Mouse (Mus musculus) midbrain, embryonic 16.5 days (tissue): ENCODE measurements around the gene Gramd1b. TPM values are rescaled to one million over a fixed set of nuclear protein-coding genes. Genes with fewer than 3 reads are reported as not detected.

Source experiments
- ATAC-seq: fragments of 200-750 bp; cut with Nextera tagmentation; 2 replicates; pipeline ENCODE4 v1.8.0; 2017; ENCODE audit warnings: moderate TSS enrichment
- H3K27ac ChIP-seq: fragments of 300-500 bp; sonication (generic); 2 replicates; pipeline ENCODE4 v1.5.1; 2014; ENCODE audit warnings: mild to moderate bottlenecking, low read length, mixed read lengths
- H3K27me3 ChIP-seq: fragments of 300-500 bp; sonication (generic); 2 replicates; pipeline ENCODE4 v1.6.1; 2014; ENCODE audit warnings: low read depth, low read length, mixed read lengths; ENCODE audit not compliant: control insufficient read depth, insufficient read depth
- H3K36me3 ChIP-seq: fragments of 300-500 bp; sonication (generic); 2 replicates; pipeline ENCODE4 v1.6.1; 2014; ENCODE audit warnings: mild to moderate bottlenecking, low read length, moderate library complexity, mixed read lengths; ENCODE audit not compliant: control insufficient read depth, insufficient read depth
- H3K4me1 ChIP-seq: fragments of 300-500 bp; sonication (generic); 2 replicates; pipeline ENCODE4 v1.6.1; 2014; ENCODE audit warnings: mild to moderate bottlenecking, low read length, mixed read lengths; ENCODE audit not compliant: control insufficient read depth, insufficient read depth
- H3K4me2 ChIP-seq: fragments of 300-500 bp; sonication (generic); 2 replicates; pipeline ENCODE4 v1.6.1; 2014; ENCODE audit warnings: mild to moderate bottlenecking, low read length, mixed read lengths
- H3K4me3 ChIP-seq: fragments of 300-500 bp; sonication (generic); 2 replicates; pipeline ENCODE4 v1.5.1; 2014; ENCODE audit warnings: low read depth, mild to moderate bottlenecking, low read length, moderate library complexity, mixed read lengths
- H3K9ac ChIP-seq: fragments of 300-500 bp; sonication (generic); 2 replicates; pipeline ENCODE4 v1.6.1; 2014; ENCODE audit warnings: low read depth, low read length, mixed read lengths
- H3K9me3 ChIP-seq: fragments of 300-500 bp; sonication (generic); replicated peaks from 2 replicates; pipeline ENCODE4 v1.6.1; 2014; ENCODE audit warnings: mild to moderate bottlenecking, low read length, mixed read lengths; ENCODE audit not compliant: control insufficient read depth, poor library complexity, severe bottlenecking
- WGBS: fragments of 180-500 bp; shearing (Covaris S2); extraction: QIAGEN DNeasy Blood & Tissue Kit; methylation state at CpG from one replicate; pipeline ENCODE4 v1.1.7; 2014; 5-methylcytosine and 5-hydroxymethylcytosine counted together
- polyA plus RNA-seq: library from polyadenylated mRNA; unstranded; fragments of >200 nt; fragmentation: Nextera tagmentation; extraction: Ambion mirVana; gene quantifications from 2 replicates; pipeline ENCODE4 v1.2.1, GENCODE M21; 2015

The Gramd1b gene
- polyA plus RNA-seq, 1 experiment from 2014 or later = 20.3 TPM

- Histone ChIP-seq H3K27ac (no peak overlapping the region), H3K4me3 (no peak overlapping the region), H3K9me3 (no peaks in the 10 kb centered on the region), H3K36me3 (peaks cover 71% of the 10 kb centered on the region), H3K9ac (no peak overlapping the region), H3K27me3 (no peaks in the 10 kb centered on the region), H3K4me1 (no peaks in the 10 kb centered on the region), H3K4me2 (no peak overlapping the region)
- no peak for ATAC-seq
- 77% methylated on average over 3 of the region's 3 CpGs for WGBS
Measured at GRCm38 (mm10) chr9:40307311-40307710, 223.9 kb downstream of the Gramd1b start.

GRCm38 (mm10) chr9:40304243-40304642 is 226.9 kb downstream of the Gramd1b start:
- no peaks in the 10 kb centered on the region for H3K27me3 ChIP-seq
- H3K27ac ChIP-seq = no peak overlapping the region
- H3K9ac ChIP-seq = no peak overlapping the region
- H3K9me3 ChIP-seq = no peaks in the 10 kb centered on the region
- ATAC-seq = no peak
- H3K4me1 ChIP-seq = no peaks in the 10 kb centered on the region
- no peak overlapping the region for H3K4me3 ChIP-seq
- WGBS = 96% methylated on average over 8 of the region's 8 CpGs
- peaks cover 67% of the 10 kb centered on the region for H3K36me3 ChIP-seq
- H3K4me2 ChIP-seq = no peak overlapping the region

GRCm38 (mm10) chr9:40302375-40302774 is 228.8 kb downstream of the Gramd1b start:
- Histone ChIP-seq H3K4me3 (no peak overlapping the region), H3K9ac (no peak overlapping the region)
- ATAC-seq = no peak

GRCm38 (mm10) chr9:40301475-40301874 is 229.7 kb downstream of the Gramd1b start:
- no peak for ATAC-seq
- 85% methylated on average over 5 of the region's 5 CpGs for WGBS
- Histone ChIP-seq H3K27me3 (no peaks in the 10 kb centered on the region), H3K4me2 (no peak overlapping the region), H3K9me3 (no peaks in the 10 kb centered on the region), H3K4me3 (no peak overlapping the region), H3K27ac (no peak overlapping the region), H3K9ac (no peak overlapping the region), H3K36me3 (peaks cover 63% of the 10 kb centered on the region), H3K4me1 (no peaks in the 10 kb centered on the region)

More at GRCm38 (mm10) chr9:40302375-40302774, 228.8 kb downstream of the Gramd1b start:
- Histone ChIP-seq H3K36me3 (peaks cover 68% of the 10 kb centered on the region), H3K27me3 (no peaks in the 10 kb centered on the region), H3K4me1 (no peaks in the 10 kb centered on the region), H3K27ac (no peak overlapping the region), H3K4me2 (no peak overlapping the region), H3K9me3 (no peaks in the 10 kb centered on the region)
- WGBS = 93% methylated on average over 8 of the region's 8 CpGs

- Histone ChIP-seq H3K27me3 (no peaks in the 10 kb centered on the region), H3K9me3 (no peaks in the 10 kb centered on the region), H3K4me3 (no peak overlapping the region), H3K4me1 (no peaks in the 10 kb centered on the region), H3K4me2 (no peak overlapping the region), H3K36me3 (peaks cover 54% of the 10 kb centered on the region), H3K9ac (no peak overlapping the region), H3K27ac (no peak overlapping the region)
- ATAC-seq = no peak
- 91% methylated on average over 15 of the region's 15 CpGs for WGBS
Measured at GRCm38 (mm10) chr9:40300018-40300989, 230.9 kb downstream of the Gramd1b start.

- no peaks in the 10 kb centered on the region for H3K9me3 ChIP-seq
- 95% methylated on average over 7 of the region's 7 CpGs for WGBS
- no peak overlapping the region for H3K4me2 ChIP-seq
- ATAC-seq = no peak
- H3K27ac ChIP-seq = no peak overlapping the region
- H3K4me3 ChIP-seq = no peak overlapping the region
- peaks cover 51% of the 10 kb centered on the region for H3K36me3 ChIP-seq
- H3K9ac ChIP-seq = no peak overlapping the region
- no peaks in the 10 kb centered on the region for H3K4me1 ChIP-seq
- no peaks in the 10 kb centered on the region for H3K27me3 ChIP-seq
Measured at GRCm38 (mm10) chr9:40299323-40299722, 231.9 kb downstream of the Gramd1b start.

GRCm38 (mm10) chr9:40297969-40298368 is 233.2 kb downstream of the Gramd1b start:
- H3K36me3 ChIP-seq = peaks cover 52% of the 10 kb centered on the region
- H3K4me1 ChIP-seq = no peaks in the 10 kb centered on the region
- no peak overlapping the region for H3K9ac ChIP-seq
- no peak for ATAC-seq
- H3K9me3 ChIP-seq = no peaks in the 10 kb centered on the region
- no peak overlapping the region for H3K4me3 ChIP-seq
- H3K27me3 ChIP-seq = no peaks in the 10 kb centered on the region
- WGBS = 95% methylated on average over 9 of the region's 9 CpGs
- no peak overlapping the region for H3K4me2 ChIP-seq
- no peak overlapping the region for H3K27ac ChIP-seq

- Histone ChIP-seq H3K27ac (no peak overlapping the region), H3K9me3 (no peaks in the 10 kb centered on the region), H3K4me3 (no peak overlapping the region), H3K4me2 (no peak overlapping the region), H3K4me1 (no peaks in the 10 kb centered on the region), H3K36me3 (peaks cover 45% of the 10 kb centered on the region), H3K9ac (no peak overlapping the region), H3K27me3 (no peaks in the 10 kb centered on the region)
- 97% methylated on average over 5 of the region's 5 CpGs for WGBS
- no peak for ATAC-seq
Measured at GRCm38 (mm10) chr9:40296251-40296650, 234.9 kb downstream of the Gramd1b start.

- H3K9me3 ChIP-seq = no peaks in the 10 kb centered on the region
- H3K27me3 ChIP-seq = no peaks in the 10 kb centered on the region
- no peak overlapping the region for H3K4me3 ChIP-seq
- ATAC-seq = no peak
- H3K9ac ChIP-seq = no peak overlapping the region
- H3K36me3 ChIP-seq = peaks cover 43% of the 10 kb centered on the region
- whole genome bisulfite sequencing = 95% methylated on average over 1 of the region's 1 CpGs
- H3K4me2 ChIP-seq = no peak overlapping the region
- no peaks in the 10 kb centered on the region for H3K4me1 ChIP-seq
- H3K27ac ChIP-seq = no peak overlapping the region
Measured at GRCm38 (mm10) chr9:40294866-40295265, 236.3 kb downstream of the Gramd1b start.
